In the genomic region with DNA sequence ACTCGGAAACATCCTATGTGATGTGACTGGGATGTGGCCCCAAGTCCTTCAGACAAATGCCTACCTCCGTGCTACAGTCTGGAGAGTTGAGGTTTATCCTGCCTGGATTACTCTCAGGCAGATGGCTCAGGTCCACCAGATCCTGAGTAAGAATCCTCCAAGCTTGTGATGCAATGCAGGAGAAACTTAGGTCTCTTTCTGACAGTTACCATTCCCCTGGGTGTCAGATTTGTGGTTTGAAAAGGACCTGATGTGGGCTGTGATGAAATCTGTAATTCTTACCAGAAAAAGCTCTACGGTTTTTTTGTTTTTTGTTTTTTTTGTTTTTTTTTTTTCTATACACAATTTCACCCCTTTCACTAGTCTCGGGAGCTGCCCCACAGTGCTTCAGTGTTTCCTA, we compare ENCODE assay signal across 28 mouse cellular contexts. TPM values are rescaled to one million over a fixed set of nuclear protein-coding genes. Genes with fewer than 3 reads are reported as not detected.
"Had no signal": no experiment of that assay in that cellular context is flagged by ENCODE, and none has a peak within 500 bp of the region (broad histone marks: within the 10 kb centered on the region; RNA-seq: fewer than 3 reads in every experiment).

No protein-coding gene starts in this region.

- H3K9me3 ChIP-seq: heart, embryonic 10.5 days; heart, embryonic 12.5 days; hindbrain, embryonic 10.5 days; hindbrain, embryonic 12.5 days; intestine, embryonic 15.5 days; limb, embryonic 13.5 days; limb, embryonic 15.5 days; liver, embryonic 13.5 days; liver, embryonic 15.5 days had no signal

- H3K9ac ChIP-seq: heart, embryonic 12.5 days; hindbrain, embryonic 12.5 days; hindbrain, embryonic 14.5 days; intestine, embryonic 15.5 days; limb, embryonic 13.5 days; limb, embryonic 15.5 days; liver, embryonic 13.5 days; liver, embryonic 15.5 days had no signal

- H3K27ac ChIP-seq: heart, embryonic 10.5 days; hindbrain, embryonic 10.5 days; hindbrain, embryonic 12.5 days; hindbrain, embryonic 14.5 days; intestine, embryonic 15.5 days; kidney, postnatal 0 days; limb, embryonic 13.5 days; limb, embryonic 15.5 days; liver, embryonic 13.5 days; liver, embryonic 15.5 days had no signal

- ATAC-seq: hindbrain, embryonic 16.5 days; inflammation-experienced regulatory T-cells, adult 6 months; intestine, embryonic 15.5 days; intestine, postnatal 0 days had no signal

- H3K4me3 ChIP-seq: heart, embryonic 10.5 days; heart, embryonic 12.5 days; hindbrain, embryonic 10.5 days; hindbrain, embryonic 12.5 days; intestine, embryonic 15.5 days; limb, embryonic 13.5 days; limb, embryonic 15.5 days; liver, embryonic 13.5 days; liver, embryonic 15.5 days had no signal

- H3K36me3 ChIP-seq: heart, embryonic 10.5 days; heart, embryonic 12.5 days; hindbrain, embryonic 10.5 days; hindbrain, embryonic 12.5 days; intestine, embryonic 15.5 days; limb, embryonic 13.5 days; limb, embryonic 15.5 days; liver, embryonic 13.5 days; liver, embryonic 15.5 days had no signal

- H3K4me2 ChIP-seq: heart, embryonic 12.5 days; hindbrain, embryonic 12.5 days; hindbrain, embryonic 14.5 days; intestine, embryonic 15.5 days; limb, embryonic 13.5 days; limb, embryonic 15.5 days; liver, embryonic 11.5 days; liver, embryonic 13.5 days; liver, embryonic 15.5 days had no signal

- DNase-seq: gastrocnemius, postnatal 14 days; gastrocnemius, postnatal 36 days; heart, postnatal 10 days; heart, postnatal 4 days; kidney, adult 18-20 months; kidney, adult 8-10 months; kidney, postnatal 14 days; kidney, postnatal 36 days; layer of hippocampus, adult 9-11 months; layer of hippocampus, postnatal 36 days; left cerebral cortex, postnatal 4 days; liver, embryonic 13.5 days had no signal

RNA-seq across cellular contexts. Expression of gene Fa2h, which starts 4.0 kb away (rescaled TPM):
- polyA plus RNA-seq: heart, embryonic 10.5 days; heart, embryonic 12.5 days; heart, embryonic 14.5 days; limb, embryonic 11.5 days; limb, embryonic 13.5 days; liver, embryonic 11.5 days; liver, embryonic 13.5 days; liver, embryonic 15.5 days had no signal
